Mouse (Mus musculus): Measurements from ENCODE around the gene Ttc39b. TPM values are rescaled to one million over a fixed set of nuclear protein-coding genes. Genes with fewer than 3 reads are reported as not detected.

Ttc39b gene
- polyA plus RNA-seq, 1 experiment, result 4.1 TPM

DNA sequence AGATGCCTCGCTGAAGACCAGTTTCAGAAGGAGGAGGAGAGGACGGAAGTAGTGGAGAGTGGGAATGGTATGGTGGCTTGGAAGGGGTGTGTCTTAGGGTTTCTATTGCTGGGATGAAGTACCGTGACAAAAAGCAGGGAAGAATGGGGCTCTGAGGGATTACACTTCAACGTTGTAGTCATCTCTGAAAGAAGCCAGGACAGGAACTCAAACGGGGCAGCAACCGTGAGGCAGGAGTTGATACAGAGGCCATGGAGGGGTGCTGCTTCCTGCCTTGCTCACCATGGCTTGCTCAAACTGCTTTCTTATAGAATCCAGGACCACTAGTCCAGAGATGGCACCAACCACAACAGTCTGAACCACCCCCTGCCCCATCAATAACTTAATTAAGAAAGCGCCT is 107.7 kb downstream of the Ttc39b start:
- H3K4me1 ChIP-seq (ENCODE audit: control insufficient read depth, insufficient read depth, insufficient read length), result no peaks in the 10 kb centered on the region
- no peak overlapping the region for H3K27ac ChIP-seq (ENCODE audit: insufficient read depth, low read length)
- DNase-seq (ENCODE audit: low read depth in 1 of 2, low spot score in 2 of 2), result no peak
- TF ChIP-seq POLR2A (IDR thresholded peaks at IDR 0.05; ENCODE audit: low read depth, low read length) (no peak), CTCF (IDR thresholded peaks at IDR 0.05; ENCODE audit: extremely low read depth, insufficient read depth, insufficient read length, insufficient replicate concordance) (no peak)
- 88% methylated on average over 7 of the region's 7 CpGs for WGBS
- no peaks in the 10 kb centered on the region for H3K27me3 ChIP-seq (ENCODE audit: control insufficient read depth, insufficient read depth, low read length)
- H3K36me3 ChIP-seq (ENCODE audit: control insufficient read depth, insufficient read depth, low read length), result no peaks in the 10 kb centered on the region
- no peak overlapping the region for H3K4me3 ChIP-seq (ENCODE audit: extremely low read depth, insufficient read depth, insufficient read length)

DNA sequence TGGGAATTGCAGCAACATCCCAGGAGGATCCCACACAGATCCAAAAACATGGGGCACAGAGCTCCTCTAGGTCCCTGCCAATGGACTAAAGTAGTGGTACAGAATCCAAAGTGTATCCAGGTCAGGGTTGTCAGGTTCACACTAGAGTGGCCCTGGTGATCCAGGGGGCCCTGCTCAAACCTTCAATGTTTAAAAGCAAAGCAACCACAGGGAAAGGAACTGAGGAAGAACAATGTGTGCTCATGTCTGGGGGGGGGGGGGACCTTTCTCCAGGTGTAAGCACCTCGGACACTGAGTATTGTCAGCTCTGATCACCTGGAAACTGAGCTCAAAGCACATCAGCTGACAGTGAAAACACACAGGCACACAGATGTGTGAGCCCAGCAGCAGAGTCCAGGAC is 108.3 kb downstream of the Ttc39b start:
- no peak for DNase-seq (ENCODE audit: low read depth in 1 of 2, low spot score in 2 of 2)
- 89% methylated on average over 1 of the region's 1 CpGs for WGBS
- Histone ChIP-seq H3K4me1 (ENCODE audit: control insufficient read depth, insufficient read depth, insufficient read length) (no peaks in the 10 kb centered on the region), H3K27me3 (ENCODE audit: control insufficient read depth, insufficient read depth, low read length) (no peaks in the 10 kb centered on the region), H3K36me3 (ENCODE audit: control insufficient read depth, insufficient read depth, low read length) (no peaks in the 10 kb centered on the region), H3K4me3 (ENCODE audit: extremely low read depth, insufficient read depth, insufficient read length) (no peak overlapping the region), H3K27ac (ENCODE audit: insufficient read depth, low read length) (no peak overlapping the region)
- no peak for TF ChIP-seq POLR2A (IDR thresholded peaks at IDR 0.05; ENCODE audit: low read depth, low read length)
- no peak for TF ChIP-seq CTCF (IDR thresholded peaks at IDR 0.05; ENCODE audit: extremely low read depth, insufficient read depth, insufficient read length, insufficient replicate concordance)

DNA sequence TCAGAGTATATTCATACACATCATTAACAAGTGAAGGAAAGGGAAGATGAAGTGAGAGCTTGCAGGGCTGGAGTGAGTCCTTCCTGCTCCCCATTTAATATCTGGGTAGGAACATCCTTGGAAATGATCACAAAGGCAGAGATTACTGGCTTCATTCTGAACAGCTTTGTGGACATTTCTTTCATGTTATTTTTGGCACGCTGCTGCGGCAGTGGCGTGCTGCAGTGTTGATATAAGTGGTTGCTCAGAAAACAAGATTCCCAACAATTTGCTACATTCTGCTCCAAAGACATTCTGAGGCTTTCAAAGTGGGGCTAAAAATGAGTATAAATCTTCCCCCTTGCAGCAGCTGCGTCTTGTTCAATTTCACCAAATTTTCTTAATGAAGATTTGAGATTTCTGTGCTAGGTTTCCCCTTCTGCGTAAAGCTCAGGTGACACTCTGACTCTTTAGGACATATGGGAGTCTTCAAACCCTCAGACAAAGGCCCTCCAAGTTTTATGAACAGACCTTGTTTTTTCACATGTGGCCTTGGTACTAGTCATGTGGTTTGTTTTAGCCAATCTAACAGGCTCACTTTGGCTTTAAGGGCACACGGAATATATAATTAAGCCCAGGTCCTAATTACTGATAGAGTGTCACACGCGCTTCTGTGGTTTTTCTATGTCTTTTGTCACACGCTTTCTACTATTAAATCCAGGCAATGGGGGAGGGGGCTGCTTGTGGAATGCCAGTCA is 109.1 kb downstream of the Ttc39b start:
- no peak for TF ChIP-seq POLR2A (IDR thresholded peaks at IDR 0.05; ENCODE audit: low read depth, low read length)
- no peak for TF ChIP-seq CTCF (IDR thresholded peaks at IDR 0.05; ENCODE audit: extremely low read depth, insufficient read depth, insufficient read length, insufficient replicate concordance)
- Histone ChIP-seq H3K27ac (ENCODE audit: insufficient read depth, low read length) (no peak overlapping the region), H3K36me3 (ENCODE audit: control insufficient read depth, insufficient read depth, low read length) (no peaks in the 10 kb centered on the region), H3K4me1 (ENCODE audit: control insufficient read depth, insufficient read depth, insufficient read length) (no peaks in the 10 kb centered on the region), H3K4me3 (ENCODE audit: extremely low read depth, insufficient read depth, insufficient read length) (no peak overlapping the region), H3K27me3 (ENCODE audit: control insufficient read depth, insufficient read depth, low read length) (no peaks in the 10 kb centered on the region)
- DNase-seq (ENCODE audit: low read depth in 1 of 2, low spot score in 2 of 2), result no peak
- WGBS, result 92% methylated on average over 9 of the region's 9 CpGs

DNA sequence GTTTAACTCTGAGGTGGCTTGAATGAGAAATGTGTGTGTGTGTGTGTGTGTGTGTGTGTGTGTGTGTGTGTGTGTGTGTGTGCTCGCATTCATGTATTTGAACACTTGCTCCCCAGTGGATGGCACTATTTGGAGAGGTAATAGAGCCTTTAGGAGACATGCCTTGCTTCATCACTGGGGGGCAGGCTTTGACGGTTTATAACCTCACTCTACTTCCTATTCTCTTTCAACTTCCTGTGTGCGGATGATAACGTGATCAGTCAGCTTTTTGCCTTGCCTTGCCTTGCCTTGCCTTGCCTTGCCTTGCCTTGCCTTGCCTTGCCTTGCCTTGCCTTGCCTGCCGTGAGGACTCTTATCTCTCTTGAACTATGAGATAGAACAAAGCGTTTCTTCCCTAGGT is 110.3 kb downstream of the Ttc39b start:
- no peak overlapping the region for H3K27ac ChIP-seq (ENCODE audit: insufficient read depth, low read length)
- TF ChIP-seq POLR2A (IDR thresholded peaks at IDR 0.05; ENCODE audit: low read depth, low read length), result no peak
- TF ChIP-seq CTCF (IDR thresholded peaks at IDR 0.05; ENCODE audit: extremely low read depth, insufficient read depth, insufficient read length, insufficient replicate concordance), result no peak
- no peaks in the 10 kb centered on the region for H3K36me3 ChIP-seq (ENCODE audit: control insufficient read depth, insufficient read depth, low read length)
- H3K4me1 ChIP-seq (ENCODE audit: control insufficient read depth, insufficient read depth, insufficient read length), result no peaks in the 10 kb centered on the region
- 69% methylated on average over 6 of the region's 6 CpGs for WGBS
- no peak overlapping the region for H3K4me3 ChIP-seq (ENCODE audit: extremely low read depth, insufficient read depth, insufficient read length)
- no peak for DNase-seq (ENCODE audit: low read depth in 1 of 2, low spot score in 2 of 2)
- no peaks in the 10 kb centered on the region for H3K27me3 ChIP-seq (ENCODE audit: control insufficient read depth, insufficient read depth, low read length)

DNA sequence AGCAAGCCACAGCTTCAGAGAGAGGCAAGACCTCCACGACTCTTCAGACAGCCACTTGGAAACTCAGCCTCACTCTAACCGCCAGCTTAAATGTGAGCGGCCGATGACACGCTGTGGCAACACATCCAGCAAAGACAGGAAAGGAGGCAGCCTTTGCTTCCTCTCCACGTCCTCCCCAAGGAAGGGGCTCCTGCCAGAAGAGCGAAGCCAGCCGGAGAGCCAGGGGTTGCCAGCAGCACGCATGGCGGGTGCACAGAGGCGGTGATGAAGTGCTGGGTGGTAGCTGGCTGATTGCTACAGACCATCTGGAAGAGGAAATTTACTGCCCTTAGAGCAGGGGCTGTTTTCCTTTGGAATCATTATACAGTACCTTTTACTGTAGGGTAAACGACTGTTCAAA is 112.3 kb downstream of the Ttc39b start:
- no peak for DNase-seq (ENCODE audit: low read depth in 1 of 2, low spot score in 2 of 2)
- H3K27ac ChIP-seq (ENCODE audit: insufficient read depth, low read length), result no peak overlapping the region
- no peaks in the 10 kb centered on the region for H3K4me1 ChIP-seq (ENCODE audit: control insufficient read depth, insufficient read depth, insufficient read length)
- no peaks in the 10 kb centered on the region for H3K27me3 ChIP-seq (ENCODE audit: control insufficient read depth, insufficient read depth, low read length)
- H3K36me3 ChIP-seq (ENCODE audit: control insufficient read depth, insufficient read depth, low read length), result no peaks in the 10 kb centered on the region
- 19% methylated on average over 12 of the region's 12 CpGs for WGBS
- H3K4me3 ChIP-seq (ENCODE audit: extremely low read depth, insufficient read depth, insufficient read length), result no peak overlapping the region
- no peak for TF ChIP-seq CTCF (IDR thresholded peaks at IDR 0.05; ENCODE audit: extremely low read depth, insufficient read depth, insufficient read length, insufficient replicate concordance)
- TF ChIP-seq POLR2A (IDR thresholded peaks at IDR 0.05; ENCODE audit: low read depth, low read length), result no peak

DNA sequence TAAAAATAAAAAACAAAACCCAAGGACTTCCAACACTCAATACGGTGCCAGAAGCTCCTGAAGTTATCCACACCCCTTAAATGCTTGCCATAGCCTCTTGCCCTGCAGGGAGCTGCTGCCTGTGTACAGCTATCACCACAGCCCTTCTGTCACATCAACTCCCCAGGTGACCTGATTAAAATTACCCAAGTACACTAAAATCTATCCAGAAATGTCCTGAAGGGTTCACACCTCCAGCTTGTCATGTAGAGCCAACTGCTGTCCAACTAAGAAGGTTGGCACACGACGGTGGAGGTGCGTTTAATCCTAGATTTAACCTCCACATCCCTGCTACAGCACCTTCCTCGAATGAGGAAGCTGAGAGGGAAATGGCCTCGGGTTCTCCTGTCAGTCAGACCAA is 113.6 kb downstream of the Ttc39b start:
- H3K36me3 ChIP-seq (ENCODE audit: control insufficient read depth, insufficient read depth, low read length), result no peaks in the 10 kb centered on the region
- no peaks in the 10 kb centered on the region for H3K4me1 ChIP-seq (ENCODE audit: control insufficient read depth, insufficient read depth, insufficient read length)
- no peak overlapping the region for H3K27ac ChIP-seq (ENCODE audit: insufficient read depth, low read length)
- 72% methylated on average over 6 of the region's 6 CpGs for WGBS
- no peak for DNase-seq (ENCODE audit: low read depth in 1 of 2, low spot score in 2 of 2)
- H3K4me3 ChIP-seq (ENCODE audit: extremely low read depth, insufficient read depth, insufficient read length), result no peak overlapping the region
- no peaks in the 10 kb centered on the region for H3K27me3 ChIP-seq (ENCODE audit: control insufficient read depth, insufficient read depth, low read length)
- TF ChIP-seq POLR2A (IDR thresholded peaks at IDR 0.05; ENCODE audit: low read depth, low read length) (no peak), CTCF (IDR thresholded peaks at IDR 0.05; ENCODE audit: extremely low read depth, insufficient read depth, insufficient read length, insufficient replicate concordance) (no peak)

DNA sequence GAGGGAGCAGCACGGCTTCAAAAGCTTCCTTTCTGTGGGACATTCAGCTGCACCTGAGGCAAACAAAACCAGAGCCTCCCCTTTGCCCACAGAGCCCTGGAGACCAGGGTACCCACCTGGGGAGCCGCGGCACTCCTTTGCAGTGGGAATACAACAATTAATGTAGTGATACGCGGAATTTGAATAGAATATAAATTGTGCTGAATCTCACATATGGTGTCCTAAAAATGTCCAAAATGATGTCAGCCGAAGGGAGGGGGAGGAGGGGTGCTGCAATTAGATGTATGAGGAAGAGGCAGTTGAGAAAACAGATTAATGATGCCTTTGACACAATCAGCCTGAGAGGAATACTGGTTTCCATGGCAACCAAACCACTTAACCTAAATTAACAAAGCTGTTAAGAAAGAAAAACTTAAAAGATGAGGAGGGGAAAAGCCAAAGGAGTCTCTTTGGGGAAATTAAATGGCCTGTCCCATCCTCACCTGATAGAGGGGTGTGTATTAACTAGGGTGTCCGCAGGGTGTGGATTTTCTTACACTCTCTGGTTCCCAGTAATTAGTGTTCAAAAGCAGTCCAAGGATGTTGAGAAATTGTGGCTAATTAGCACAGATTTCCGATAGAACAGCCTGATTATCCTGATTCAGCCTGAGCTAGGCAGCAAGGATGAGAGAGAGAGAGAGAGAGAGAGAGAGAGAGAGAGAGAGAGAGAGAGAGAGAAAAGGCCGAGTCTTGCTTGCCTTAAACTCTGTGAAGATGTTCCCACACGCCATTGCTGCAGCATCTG is 117.1 kb downstream of the Ttc39b start:
- Histone ChIP-seq H3K27me3 (ENCODE audit: control insufficient read depth, insufficient read depth, low read length) (no peaks in the 10 kb centered on the region), H3K36me3 (ENCODE audit: control insufficient read depth, insufficient read depth, low read length) (no peaks in the 10 kb centered on the region), H3K4me1 (ENCODE audit: control insufficient read depth, insufficient read depth, insufficient read length) (no peaks in the 10 kb centered on the region), H3K4me3 (ENCODE audit: extremely low read depth, insufficient read depth, insufficient read length) (no peak overlapping the region), H3K27ac (ENCODE audit: insufficient read depth, low read length) (no peak overlapping the region)
- WGBS, result 86% methylated on average over 10 of the region's 10 CpGs
- no peak for DNase-seq (ENCODE audit: low read depth in 1 of 2, low spot score in 2 of 2)
- TF ChIP-seq POLR2A (IDR thresholded peaks at IDR 0.05; ENCODE audit: low read depth, low read length) (no peak), CTCF (IDR thresholded peaks at IDR 0.05; ENCODE audit: extremely low read depth, insufficient read depth, insufficient read length, insufficient replicate concordance) (no peak)

Data from spleen, adult 2 months (tissue).